Mouse (Mus musculus) liver, adult (tissue): ENCODE measurements at regions not wholly inside any gene's neighbourhood (a gene's known extent, or its start where the extent isn't known, plus 50 kb on each side); places are given as distances from the start of the nearest gene placed in this dataset.

ENCODE experiments used
- GATA4 ChIP-seq: IDR thresholded peaks from 2 replicates; pipeline ENCODE4 v1.6.1; 2014; ENCODE audit warnings: mild to moderate bottlenecking, low read length; ENCODE audit not compliant: insufficient replicate concordance

DNA sequence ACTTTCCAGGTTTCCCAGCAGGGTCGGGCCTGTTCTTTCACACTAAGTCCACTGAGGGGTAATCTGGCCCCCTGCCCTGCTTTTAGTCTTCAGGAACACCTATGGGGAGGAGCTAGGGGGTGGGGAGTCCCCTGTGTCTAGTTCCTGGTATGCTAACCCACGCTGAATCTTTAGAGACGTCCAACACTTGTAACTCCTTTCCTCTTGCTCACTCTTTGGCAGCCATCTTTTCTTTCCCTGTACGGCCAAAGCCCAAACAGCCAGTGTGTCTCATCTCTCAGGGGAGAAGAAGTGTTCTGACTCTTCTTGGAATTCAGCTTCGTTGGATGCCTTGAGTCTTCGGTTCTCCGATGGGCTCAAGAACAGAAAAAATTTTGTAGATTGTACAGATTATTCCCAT is 68.4 kb upstream of the Lnx1 start:
- TF ChIP-seq GATA4, result no peak

DNA sequence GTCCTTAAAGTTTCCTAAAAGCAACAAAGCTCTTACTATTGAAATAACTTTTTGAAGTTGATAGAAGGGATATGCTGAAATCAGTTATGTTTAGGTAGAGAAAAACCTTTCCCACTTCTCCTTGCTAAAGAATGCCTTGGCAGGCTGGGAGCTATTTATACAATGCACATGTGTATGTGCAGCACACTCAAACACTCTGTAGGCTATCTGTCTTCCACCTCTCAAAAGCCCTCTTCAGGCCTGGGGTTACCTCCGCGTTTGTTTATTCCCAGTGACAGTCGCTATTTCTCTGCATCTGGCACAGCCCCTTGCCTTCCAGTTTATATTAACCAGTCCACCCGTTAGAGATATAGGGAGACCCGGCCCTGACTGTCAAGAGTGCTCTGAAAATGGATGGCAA is 66.3 kb upstream of the Lnx1 start:
- no peak for TF ChIP-seq GATA4

DNA sequence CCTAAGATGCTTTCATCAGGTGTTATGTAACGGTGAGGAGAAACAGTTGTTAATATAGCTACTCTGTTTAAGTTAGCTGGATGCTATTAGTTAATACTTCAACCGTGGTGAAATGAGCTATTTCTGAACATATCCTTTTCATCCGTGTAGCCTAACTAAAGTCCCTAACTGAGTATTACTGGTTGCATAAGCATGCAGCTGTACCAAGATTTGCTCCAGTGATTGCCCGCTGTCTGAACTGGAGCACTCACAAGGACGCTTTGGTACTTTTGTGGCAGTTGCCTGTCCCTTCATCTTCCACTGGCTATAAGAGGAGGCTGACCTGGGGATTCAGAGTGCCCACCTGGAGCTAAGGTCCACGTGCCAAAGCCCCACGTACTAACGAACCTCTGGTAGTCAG is 65.3 kb upstream of the Lnx1 start:
- no peak for TF ChIP-seq GATA4

DNA sequence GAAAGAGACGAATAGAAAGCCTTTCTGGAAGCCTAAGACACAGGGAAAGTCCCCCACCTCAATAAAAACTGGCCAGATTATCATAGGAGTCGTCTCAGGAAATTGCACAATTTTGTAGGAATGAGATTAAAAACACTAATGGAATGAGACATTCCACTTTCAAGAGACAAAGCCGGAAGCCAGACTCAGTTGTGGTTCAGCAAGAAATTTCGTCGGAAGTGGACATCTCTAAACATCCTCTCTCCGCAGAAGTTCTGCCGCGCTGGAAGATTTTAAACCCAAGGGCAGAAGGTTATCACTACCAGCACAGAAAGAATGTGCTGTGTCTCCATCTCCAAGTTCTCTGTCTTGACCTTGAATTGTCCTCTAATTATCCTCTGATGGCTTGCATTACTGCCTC is 63.5 kb upstream of the Lnx1 start:
- no peak; the same call in 1 of the 2 replicates for TF ChIP-seq GATA4

DNA sequence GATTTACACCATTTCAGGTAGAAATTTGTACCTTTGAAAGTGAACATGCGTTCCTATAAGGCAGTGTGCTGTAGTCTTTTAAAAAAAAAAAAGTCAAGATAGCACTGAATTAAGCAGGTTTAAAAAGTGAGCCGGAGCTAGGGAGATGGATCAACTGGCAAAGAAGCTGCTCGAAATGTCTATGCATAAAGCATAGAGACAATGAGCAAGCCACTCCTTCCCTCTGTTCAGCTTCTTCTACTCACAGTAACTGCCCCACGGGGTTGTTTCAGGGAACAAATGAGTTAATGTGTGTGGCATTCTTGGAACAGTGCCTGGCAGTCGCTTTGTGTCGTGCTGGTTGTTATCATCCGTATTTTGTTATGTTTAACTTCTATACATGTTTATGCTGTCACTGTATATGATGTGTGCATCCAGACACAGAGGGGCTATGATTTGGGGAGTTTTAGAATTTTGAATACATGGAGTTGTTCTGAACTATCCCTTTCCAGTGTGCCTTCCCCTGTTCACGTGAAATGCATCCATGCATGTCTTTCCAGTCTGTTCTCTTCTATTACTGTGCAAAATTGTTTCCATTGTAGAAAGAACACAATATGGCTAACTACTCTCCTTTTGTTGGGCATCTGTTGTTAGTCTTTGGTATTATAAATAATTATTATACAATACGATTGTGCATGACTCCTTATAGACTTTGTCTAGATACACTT is 62.5 kb upstream of the Lnx1 start:
- TF ChIP-seq GATA4, result no peak

DNA sequence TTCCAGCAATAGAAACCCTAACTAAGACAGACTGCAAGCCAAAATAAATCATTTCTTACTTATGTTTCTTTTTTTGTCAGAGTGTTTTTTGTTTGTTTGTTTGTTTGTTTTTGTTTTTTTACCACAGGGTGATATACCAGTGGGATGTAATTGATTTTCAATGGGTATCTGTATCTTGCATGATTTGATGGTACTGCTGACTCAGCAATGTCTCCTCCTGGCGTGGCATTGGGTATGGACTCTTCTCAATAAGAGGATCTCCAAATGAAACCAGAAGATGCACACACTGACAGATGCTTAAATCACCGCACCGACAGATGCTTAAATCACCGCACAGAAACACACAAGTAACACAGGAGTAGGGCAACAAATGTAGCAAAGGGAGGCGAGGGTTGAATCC is 54.8 kb upstream of the Lnx1 start:
- no peak for TF ChIP-seq GATA4

DNA sequence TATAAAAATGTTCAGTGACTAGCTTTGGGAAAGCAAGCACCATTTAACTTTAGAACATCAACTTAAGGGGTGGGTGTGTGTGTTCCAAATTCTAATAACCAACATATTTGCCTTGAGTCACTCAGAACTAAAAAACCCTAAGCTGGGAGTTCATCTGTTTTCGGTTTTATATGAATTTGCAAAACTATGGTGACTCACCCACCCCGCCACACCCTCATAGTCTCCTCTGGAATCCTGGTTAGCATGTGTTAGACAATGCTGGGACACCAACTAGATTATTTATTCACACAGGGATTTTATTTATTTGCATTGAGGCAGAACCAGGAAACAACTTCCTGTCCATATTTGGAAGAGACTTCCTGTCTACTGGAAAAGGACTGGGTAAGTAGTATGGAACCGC is 50.2 kb upstream of the Lnx1 start:
- TF ChIP-seq GATA4, result no peak
